Mouse (Mus musculus): ENCODE data around the gene Bicra.

The Bicra gene

DNA sequence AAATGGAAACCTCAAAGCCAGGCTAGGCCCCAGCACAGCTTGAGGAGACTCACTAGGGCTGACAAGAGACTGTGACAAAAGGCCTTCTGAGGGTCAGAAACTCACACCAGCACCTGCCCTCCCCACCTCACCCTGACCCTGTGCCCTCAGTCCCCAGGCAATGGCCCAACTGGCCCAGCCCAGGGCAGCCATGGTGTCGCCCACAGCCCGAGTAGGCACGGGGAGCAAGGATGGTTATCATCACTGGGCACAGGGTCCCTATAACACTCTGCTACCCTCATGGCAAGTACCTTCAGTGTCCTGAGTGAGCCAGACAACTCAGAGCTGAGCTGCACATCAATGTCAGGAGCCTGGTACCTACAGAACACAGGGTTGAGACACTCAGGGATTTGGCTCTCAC is 109.1 kb downstream of the Bicra start:
- DNase-seq, result no peak

DNA sequence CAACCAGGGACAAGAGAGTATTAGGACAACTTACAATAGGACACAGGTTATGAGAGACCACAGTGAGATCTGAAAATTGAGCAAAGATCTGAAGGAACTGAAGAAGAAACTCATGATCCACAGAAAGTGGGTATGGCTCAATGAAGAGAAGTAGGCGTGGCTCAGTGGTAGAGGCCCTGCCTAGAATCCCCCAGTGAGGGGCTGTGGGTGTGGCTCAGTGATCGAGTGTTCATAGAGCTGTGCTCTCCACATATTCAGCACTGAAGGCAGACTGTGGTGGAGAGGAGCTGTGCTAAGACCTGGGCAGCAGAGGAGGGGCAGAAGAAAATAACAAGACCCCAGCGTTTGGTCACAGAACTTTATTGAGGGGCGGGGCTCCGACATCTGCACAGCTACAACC is 110.2 kb downstream of the Bicra start:
- no peak for DNase-seq

DNA sequence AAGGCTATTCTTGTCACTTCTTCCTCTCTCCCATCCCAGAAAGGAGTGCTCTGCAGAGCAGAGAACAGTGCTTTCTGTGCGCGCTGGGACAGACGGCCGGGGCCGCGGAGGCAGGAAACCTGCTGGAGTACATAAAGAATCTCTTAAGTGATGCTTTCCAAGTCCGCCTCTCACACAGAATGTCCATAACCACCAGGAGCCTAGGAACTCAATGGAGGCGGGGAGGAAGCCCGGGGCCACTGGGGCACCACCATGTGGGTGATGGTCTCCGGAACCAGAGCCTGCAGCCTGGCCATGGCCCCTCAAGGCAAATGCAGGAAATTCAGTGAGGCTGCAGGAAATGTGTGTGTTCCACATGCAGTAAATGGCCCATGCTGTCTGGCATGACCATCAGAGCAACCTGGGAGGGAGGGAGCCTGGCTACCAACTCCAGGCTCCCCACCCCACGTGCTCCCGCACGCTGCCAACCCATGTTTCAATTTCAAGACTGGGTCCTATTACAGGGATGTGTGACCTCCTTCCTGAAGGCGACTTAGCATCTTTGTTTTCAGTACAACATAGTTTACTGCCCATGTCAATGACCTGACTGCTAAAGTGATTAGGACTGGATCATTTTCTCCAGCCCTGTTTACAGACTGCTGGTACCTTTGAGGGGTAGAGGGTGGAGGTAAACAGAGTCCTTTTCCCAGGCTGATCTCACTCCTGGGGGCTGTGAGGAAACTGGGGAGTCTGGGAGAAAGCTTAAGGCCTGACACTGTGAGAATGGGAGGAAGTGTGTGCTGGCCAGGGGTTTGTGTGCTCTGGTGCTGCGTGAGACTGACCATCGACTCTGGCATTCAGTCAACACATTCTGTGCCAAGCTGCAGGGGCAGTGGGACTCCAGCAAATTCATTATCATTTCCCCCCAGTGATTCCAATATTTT is 114.0 kb downstream of the Bicra start:
- DNase-seq, result peak; percentile 53

DNA sequence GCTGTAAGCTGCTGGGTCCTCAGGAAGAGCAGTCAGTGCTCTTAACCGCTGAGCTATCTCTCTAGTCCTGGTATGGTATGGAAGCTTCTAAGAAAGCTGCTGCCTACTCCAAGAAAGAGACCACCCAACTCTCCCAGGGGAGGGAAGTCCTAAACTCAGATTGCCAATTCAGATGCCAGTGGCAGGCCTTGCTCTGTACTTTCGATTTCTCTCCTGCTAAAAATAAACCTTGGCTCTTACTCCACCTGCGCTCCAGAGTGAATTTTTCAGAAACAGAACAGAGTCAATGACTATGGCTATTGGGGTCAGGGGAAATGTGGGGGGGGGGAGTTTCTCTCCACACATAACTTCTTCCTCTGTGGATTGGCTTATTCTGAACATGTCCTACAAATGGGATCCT is 116.1 kb downstream of the Bicra start:
- DNase-seq, result no peak

DNA sequence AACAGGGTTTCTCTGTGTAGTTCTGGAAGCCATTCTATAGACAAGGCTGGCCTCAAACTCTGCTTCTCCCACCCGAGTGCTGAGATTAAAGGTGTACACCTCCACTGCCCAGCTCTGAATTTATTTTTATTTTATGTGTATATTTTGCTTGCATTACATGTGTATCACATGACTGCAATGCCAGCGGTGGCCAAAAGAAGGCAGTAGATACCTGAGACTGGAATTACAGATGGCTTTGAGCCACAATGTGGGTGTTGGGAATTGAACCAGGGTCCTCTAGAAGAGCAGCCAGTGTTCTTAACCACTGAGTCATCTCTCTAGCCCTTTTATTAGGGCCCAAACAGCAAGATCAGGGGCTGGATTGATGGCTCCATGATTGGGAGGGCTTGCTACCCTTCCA is 117.2 kb downstream of the Bicra start:
- DNase-seq, result no peak

DNA sequence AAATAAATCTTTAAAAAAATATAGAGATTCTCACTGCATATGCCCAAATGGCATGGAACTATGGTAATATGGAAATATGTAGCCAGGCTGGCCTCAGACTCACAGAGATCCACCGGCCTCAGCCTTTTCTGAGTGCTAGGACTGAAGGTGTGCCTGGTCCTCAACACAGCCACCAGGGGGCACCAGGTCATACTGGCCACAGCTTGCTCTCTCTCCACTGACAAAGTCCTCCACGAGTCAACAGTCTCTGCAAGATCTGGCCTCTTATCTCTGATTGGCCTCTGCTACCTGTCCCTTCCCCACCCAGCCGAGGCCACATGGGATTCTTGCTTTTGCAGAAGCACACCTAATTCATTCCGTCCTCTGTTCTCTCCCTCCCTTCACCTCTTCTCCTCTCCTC is 117.8 kb downstream of the Bicra start:
- DNase-seq, result peak; percentile 44

DNA sequence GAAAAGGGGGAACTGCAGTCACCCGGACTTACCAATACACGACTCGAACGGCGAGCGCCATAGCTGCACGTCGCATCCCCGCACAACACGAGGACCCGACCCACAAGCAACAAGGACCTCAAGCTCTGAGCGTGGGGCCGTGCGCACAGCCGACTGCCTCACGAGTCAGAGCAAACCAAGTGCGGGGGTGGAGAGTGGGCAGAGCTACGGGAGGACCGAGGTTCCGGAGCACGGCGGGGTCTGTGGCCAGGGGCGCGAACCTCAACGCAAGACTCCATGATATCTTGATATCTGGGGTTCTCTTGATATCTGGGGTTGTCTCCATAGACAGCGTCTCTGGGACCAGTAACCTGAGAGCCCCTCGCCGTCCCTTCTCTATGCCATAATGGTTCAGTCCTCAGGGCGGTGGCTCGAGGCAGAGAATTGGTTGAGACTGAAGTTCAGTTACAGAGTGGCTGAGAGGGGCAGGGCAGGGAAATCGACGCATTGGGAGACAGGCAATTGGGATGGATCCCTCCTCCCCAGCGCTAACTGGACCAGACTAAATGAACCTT is 125.4 kb downstream of the Bicra start, which contains the start of gene Selenow:
Gene Selenow (minus strand): TSS at position 183 of the 554 bp plus-strand sequence.
- peak; percentile 94 for DNase-seq

DNA sequence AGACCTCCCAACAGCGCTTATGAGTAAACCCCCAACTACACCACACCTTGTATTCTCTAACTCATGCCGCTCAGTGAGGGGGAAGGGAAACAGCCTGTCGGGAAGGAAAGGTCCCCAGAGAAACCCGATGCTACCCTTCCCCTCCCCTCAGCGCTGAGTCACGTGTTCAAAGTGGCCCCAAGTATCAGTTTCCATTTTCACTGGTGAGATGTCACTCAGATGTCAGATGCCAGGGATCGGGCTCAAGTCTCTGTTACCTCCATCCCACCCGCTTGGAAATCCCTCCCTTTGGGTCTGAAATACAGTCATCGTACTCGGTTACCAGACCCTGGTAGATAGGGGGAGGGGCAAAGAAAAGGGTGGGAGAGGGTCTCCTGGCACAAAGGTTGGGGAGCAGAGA is 125.9 kb downstream of the Bicra start:
- no peak for DNase-seq
